Mouse (Mus musculus) gastrocnemius, adult 8-10 months (tissue): ENCODE measurements around the gene Jph3. TPM values are rescaled to one million over a fixed set of nuclear protein-coding genes. Genes with fewer than 3 reads are reported as not detected.

Experiments used
- DNase-seq, 2 experiments: peaks; one replicate each; pipeline ENCODE4 v3.0.0; 2022; ENCODE audit warnings: low spot score in 2 of 2
- total RNA-seq, 4 experiments: library from RNA; stranded (reverse); gene quantifications; 2 replicates each; pipeline ENCODE4 v1.2.4; 2022

Gene Jph3
- total RNA-seq = not detected

DNA sequence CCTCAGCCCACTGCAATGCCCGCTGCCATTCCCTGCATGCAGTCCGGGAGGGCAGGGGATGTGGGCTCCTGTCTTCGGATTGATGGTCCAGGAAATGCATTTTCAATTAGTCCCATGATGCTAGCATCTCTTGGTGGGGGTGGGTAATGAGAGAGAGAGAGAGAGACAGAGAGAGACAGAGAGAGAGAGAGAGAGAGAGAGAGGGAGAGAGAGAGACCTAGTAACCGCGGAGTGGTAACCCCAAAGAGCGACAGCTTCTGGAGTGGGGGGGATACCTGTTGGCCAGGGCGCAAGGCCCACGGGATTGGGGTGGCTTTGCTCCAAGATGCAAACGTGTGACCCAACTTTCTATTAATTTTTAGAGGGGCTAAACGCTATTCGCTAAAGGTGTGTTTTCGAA is at the start of gene Jph3:
Gene Jph3, plus strand, starts transcription at position 301 of the 400 bp plus-strand sequence.
- no peak for DNase-seq

DNA sequence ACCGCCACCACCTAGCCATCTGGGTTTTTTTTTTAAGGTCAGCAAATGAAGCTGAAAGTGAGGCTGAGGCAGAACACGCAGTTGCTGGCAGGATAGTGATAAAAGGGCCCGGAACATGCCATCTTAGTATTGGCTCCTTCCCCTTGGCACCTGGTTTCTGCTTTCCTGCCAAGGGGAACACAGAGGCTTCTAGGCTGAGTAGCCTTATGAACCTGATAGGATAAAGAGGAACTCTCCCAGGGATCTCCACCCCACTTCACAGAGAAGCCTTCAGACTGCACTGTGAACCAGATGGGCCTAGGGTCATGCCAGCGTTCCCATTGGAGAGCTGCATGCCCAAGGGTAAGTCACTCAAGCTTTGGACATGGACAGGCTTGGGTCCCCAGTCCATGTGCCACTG is 48.5 kb upstream of the Jph3 start:
- no peak for DNase-seq

DNA sequence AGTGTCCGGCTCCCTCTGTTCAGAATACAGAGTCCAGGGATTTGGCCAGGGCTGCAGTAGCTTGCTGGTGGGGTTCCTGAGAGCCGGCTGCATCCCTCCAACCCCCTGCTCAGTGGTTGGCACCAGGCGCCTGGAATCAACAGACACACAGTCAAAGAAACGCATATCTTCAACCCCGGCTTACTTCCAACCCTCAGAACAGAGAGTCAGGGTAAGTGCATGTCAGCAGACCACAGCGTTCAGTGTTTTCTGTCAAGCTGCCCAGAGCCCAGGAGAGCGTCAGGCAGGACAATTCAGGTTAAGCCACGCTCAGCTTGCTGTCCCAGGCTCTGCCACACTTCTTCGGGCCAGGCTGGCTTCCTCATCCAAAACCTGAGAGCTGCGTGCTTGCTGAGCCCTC is 48.0 kb upstream of the Jph3 start:
- DNase-seq = no peak

GRCm38 (mm10) chr8:121683083-121683832 is 46.2 kb upstream of the Jph3 start:
- no peak for DNase-seq

- DNase-seq = peak; percentile 52 to 53
Observed at GRCm38 (mm10) chr8:121685419-121685818, 44.0 kb upstream of the Jph3 start.

GRCm38 (mm10) chr8:121687455-121688161 is 41.8 kb upstream of the Jph3 start:
- DNase-seq = no peak

DNA sequence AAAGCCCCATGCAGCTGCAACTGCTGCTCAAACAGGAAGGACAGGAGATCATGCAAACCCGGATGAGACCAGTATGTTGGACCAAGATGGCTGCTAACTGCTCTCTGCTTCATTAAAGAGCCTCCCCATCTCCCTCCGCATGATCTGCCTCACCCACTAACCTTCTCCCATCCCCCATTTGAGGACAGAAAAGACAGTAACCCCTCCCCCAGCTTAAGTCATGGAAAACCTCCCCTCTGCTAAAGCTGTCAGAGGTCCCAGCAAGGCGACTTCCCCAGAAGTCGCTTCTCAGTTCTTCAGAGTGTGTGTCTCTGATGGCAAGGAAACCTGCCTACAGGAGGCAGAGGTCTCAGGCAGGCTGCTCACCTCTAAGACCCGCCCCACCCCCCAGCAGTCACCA is 40.9 kb upstream of the Jph3 start:
- no peak for DNase-seq

- DNase-seq = no peak
Observed at GRCm38 (mm10) chr8:121694453-121694852, 35.0 kb upstream of the Jph3 start.

DNA sequence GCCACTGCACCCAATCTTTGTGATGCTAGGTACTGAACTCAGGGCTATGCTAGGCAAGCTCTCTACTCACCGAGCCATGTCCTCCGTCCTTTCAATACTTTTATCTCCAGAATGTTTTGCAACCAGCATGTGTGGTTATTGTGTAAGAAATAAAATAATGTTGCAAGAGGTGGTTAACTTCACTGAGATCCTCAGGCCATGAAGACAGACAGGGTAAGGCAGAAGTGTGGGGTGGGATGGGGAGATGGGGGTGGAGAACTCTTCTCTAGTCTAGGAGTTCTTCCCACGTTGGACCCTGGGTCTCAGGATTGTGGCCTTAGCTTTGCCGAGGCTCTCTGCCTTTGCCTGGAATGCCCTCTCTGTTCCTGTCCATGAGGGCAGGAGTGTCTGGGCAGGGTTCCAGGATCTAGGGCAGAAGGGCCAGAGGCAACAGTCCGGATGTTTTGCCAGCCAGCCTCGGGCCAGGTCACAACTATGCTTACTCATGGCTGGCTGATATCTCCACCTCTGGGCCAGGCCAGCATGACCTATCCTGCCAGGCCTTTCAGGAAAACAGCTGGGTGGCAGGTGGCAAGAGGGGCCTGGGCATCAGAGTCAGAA is 33.7 kb upstream of the Jph3 start:
- peak; percentile 55 to 77 for DNase-seq

DNA sequence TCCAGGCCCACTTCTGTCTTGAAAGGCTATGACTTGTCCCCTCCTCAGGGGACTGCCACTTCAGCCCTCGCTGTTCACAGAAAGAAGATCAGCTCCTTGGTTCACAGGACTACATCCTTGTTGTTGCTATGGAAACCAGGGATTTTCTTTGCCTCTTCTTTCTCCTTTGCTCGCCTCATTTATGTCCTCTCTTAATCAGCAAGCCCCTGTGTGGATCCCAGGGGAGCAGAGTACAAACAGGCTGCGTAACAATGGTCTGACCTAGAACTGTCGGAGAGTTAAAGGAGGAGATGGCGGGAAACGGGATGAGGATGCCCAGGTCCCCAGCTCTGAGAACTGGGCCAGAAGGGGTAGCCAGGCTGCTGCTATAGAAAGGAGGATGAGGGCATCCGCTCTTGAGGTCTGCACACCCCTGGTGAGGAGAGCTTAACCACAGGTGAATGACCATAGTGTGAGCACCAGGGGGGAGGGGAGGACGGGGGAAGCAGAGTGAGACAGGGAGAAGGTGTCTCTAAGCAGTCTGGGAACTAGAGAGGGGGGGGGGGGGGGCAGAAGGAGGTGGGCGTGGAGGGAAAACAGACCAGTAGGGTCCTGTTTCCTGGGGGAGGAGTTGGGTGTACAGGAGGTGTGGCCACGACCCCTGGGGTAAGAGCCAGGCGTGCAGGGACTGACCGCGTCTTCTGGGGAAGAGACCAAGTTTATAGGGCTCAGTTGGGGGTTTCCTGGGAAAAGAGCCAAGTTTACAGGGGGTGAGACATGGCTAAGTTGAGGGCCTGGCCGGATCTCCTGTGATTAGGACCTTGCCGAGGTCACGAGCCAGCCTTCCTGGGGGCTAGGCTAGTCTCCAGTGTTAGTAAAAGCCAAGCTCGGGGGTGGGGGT is 31.4 kb upstream of the Jph3 start:
- no peak for DNase-seq

- DNase-seq = no peak
Observed at GRCm38 (mm10) chr8:121698615-121699101, 30.8 kb upstream of the Jph3 start.

DNA sequence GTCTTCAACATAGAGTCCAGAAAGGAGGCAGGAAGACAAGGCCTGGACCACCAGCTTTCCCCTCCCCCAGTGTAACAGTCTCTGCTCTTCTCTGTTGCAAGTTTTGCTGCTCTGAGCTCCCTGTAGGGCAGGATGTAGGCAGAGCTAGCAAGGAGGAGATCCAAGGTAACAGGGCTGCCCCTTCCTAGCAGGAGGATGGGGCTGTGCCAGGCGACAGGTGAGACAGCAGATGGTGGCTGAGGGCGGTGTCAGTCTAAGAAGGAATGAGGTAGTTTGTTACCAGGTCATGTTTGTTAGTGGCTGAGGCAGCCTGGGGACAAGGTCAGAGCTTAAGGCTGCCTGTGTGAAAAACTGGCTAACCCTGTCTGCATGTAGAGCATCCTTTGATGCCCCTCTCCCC is 29.5 kb upstream of the Jph3 start:
- no peak for DNase-seq

DNA sequence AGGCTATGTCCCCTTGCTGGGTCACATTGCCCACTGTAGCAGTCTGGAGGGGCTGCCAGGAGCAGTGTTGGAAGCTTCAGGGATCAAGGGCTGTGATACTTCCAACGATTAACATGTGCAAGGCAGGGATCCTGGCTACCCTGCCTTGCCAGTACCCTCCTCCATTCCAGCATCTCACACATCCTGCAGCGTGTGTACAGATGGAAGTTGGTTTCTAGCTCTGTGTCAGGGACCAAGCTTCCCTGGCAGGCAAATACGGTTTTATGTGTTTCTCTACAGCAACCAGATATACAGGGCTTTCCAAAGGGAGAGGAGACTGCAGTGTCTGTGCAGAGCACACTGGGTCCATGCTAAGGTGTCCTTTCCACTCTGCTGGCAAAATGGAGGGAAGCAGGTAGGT is 24.2 kb upstream of the Jph3 start:
- no peak for DNase-seq

GRCm38 (mm10) chr8:121706956-121707355 is 22.5 kb upstream of the Jph3 start:
- DNase-seq = no peak

DNA sequence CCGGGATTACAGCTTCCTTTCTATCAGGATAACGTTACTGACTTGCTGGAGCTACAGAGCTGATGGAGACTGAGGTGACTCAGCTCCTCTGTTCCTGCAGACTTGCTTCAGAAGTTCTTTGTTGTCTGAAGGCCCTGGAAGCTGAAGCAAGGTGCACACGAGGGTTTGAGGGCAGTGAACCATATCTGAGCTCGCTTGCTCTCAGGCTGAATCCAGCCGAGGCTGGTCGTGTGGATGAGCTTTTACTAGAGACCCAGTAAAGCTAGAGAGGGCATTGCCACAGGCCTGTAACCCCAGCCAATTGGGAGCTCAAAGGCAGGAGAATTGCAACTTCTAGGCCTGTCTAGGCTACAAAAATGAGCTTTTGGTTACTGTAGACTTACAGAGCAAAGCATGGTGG is 21.0 kb upstream of the Jph3 start:
- DNase-seq = no peak

- no peak for DNase-seq
Observed at GRCm38 (mm10) chr8:121717502-121717901, 11.9 kb upstream of the Jph3 start.

GRCm38 (mm10) chr8:121717982-121718425 is 11.4 kb upstream of the Jph3 start:
- DNase-seq = peak; percentile 48 to 69

- no peak for DNase-seq
Observed at GRCm38 (mm10) chr8:121718925-121719324, 10.5 kb upstream of the Jph3 start.

- no peak for DNase-seq
Observed at GRCm38 (mm10) chr8:121721072-121721471, 8.4 kb upstream of the Jph3 start.

DNA sequence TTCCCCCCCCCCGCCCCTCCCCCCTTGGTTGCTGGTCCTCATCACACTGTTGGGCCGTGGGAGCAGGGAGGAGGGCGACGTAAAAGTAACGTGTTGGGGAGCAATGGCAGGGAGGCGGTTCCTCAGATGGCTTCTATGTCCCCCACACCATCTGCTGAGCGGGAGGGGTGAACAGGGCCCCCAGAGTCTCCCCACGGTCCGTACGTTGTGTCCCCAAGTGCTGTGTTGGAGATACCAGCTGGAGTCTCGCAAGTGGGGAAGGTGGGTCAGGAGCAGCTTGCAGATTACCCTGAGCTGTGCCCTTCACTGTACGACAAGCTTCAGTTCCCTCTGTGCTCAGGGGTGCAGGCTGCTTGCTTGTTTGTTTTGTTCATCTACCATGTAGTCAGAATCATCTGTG is 5.6 kb upstream of the Jph3 start:
- DNase-seq = no peak

DNA sequence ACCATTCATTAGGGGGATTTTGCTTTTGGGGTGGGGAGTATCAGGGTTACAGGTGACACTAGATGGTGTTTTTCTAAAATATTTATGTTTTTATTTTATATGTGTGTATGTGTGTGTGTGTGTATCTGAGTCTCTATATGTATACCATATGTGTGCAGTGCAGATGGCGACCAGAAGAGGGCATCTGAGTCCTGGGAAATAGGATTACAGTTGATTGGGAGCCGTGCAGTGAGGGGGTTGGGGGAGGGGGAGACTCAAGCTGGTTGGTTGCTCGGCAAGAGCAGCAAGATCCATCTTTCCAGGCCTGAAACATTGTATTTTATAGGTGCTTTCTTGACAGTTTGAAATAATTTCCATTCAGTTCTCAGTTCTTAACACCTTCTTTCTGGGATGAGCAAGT is 2.3 kb upstream of the Jph3 start:
- no peak for DNase-seq
